Mouse (Mus musculus): ENCODE measurements around the gene Dnajc5. TPM values are rescaled to one million over a fixed set of nuclear protein-coding genes. Genes with fewer than 3 reads are reported as not detected.

Gene Dnajc5
- total and polyA plus RNA-seq, 2 experiments from 2014 or later = 72.6 to 190 TPM

GRCm38 (mm10) chr2:181591528-181592085 lies 71.3 kb downstream of the Dnajc5 start, which contains the start of gene Prpf6:
Prpf6 (plus strand) TSS chr2:181591868.
- Histone ChIP-seq H3K9ac (replicated peaks; ENCODE audit: low read depth, low read length) (peak within 1 kb of the TSS; percentile 89), H3K27me3 (ENCODE audit: control insufficient read depth, insufficient read depth, low read length) (no peaks in the 10 kb centered on the region), H3K9me3 (replicated peaks; ENCODE audit: control insufficient read depth, low read length) (no peaks in the 10 kb centered on the region), H3K36me3 (replicated peaks; ENCODE audit: control insufficient read depth, insufficient read depth, low read length) (peaks cover 32% of the 10 kb centered on the region), H3K4me1 (ENCODE audit: control insufficient read depth, insufficient read depth) (peaks cover 16% of the 10 kb centered on the region), H3K4me2 (ENCODE audit: low read depth, low read length) (peak within 1 kb of the TSS; percentile 87), H3K4me3 (ENCODE audit: low read depth, low read length) (peak within 1 kb of the TSS; percentile 81), H3K27ac (ENCODE audit: low read depth) (peak within 1 kb of the TSS; percentile 80)
- TF ChIP-seq CTCF (IDR thresholded peaks at IDR 0.05; ENCODE audit: low read depth) (no peak), EP300 (IDR thresholded peaks at IDR 0.05; ENCODE audit: low read depth) (no peak)
- 15% methylated on average over 5 of the region's 5 CpGs for WGBS
- ATAC-seq (ENCODE audit: insufficient read depth, low read depth) (no peak), DNase-seq (ENCODE audit: low spot score) (no peak)

DNA sequence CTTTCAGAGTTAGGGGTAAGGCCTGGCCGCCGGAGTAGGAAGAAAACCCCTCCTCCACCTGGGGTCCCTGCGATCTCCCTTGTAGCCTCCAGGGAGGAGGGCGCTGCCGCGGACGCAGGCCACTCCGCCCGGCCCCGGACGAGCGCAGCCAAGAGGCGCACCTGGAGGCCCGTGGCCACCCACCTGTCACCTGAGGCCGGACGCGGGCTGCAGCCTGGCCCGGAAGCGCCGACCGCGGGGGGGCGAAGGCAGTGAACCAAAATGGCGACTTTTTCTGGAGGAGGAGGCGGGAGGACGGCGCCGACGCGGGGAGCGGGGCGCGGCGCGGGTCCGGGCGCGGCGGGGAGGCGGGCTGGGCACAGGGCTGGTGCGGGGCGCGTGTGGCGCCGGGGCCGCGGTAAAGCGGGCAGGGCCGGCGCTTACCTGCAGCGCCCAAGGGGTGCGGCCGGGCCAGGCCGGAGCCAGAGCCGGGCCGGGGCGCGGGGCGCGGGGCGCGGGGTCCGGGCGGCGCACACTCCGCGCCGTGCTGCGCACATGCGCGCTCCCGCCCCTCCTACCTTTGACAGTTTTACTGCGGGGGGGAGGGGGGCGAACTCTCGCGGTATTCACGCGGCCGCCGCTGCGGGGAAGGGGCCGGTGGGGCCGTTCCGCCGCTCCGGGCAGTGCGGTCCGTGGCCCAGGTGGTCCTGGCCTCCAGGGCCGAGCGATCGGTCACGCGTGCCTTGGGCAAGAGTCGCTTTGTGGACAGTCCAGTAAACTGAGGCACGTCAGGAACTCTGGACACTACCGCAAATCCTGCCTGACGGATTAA lies 72.2 kb downstream of the Dnajc5 start, which contains the start of gene Zfp512b:
Gene Zfp512b (minus strand): TSS at position 573 of the 811 bp plus-strand sequence.
- Histone ChIP-seq H3K27me3 (ENCODE audit: control insufficient read depth, insufficient read depth, low read length) (no peaks in the 10 kb centered on the region), H3K36me3 (replicated peaks; ENCODE audit: control insufficient read depth, insufficient read depth, low read length) (peaks cover 27% of the 10 kb centered on the region), H3K27ac (ENCODE audit: low read depth) (peak within 1 kb of the TSS; percentile 80), H3K4me1 (ENCODE audit: control insufficient read depth, insufficient read depth) (peaks cover 16% of the 10 kb centered on the region), H3K4me2 (ENCODE audit: low read depth, low read length) (peak within 1 kb of the TSS; percentile 87), H3K9me3 (replicated peaks; ENCODE audit: control insufficient read depth, low read length) (no peaks in the 10 kb centered on the region), H3K4me3 (ENCODE audit: low read depth, low read length) (peak within 1 kb of the TSS; percentile 81), H3K9ac (replicated peaks; ENCODE audit: low read depth, low read length) (peak within 1 kb of the TSS; percentile 89)
- TF ChIP-seq CTCF (IDR thresholded peaks at IDR 0.05; ENCODE audit: low read depth) (no peak), EP300 (IDR thresholded peaks at IDR 0.05; ENCODE audit: low read depth) (no peak)
- DNase-seq (ENCODE audit: low spot score) (no peak), ATAC-seq (ENCODE audit: insufficient read depth, low read depth) (peak; percentile 87)
- WGBS = under 1% methylated on average over 62 of the region's 97 CpGs

GRCm38 (mm10) chr2:181593042-181593421 lies 72.7 kb downstream of the Dnajc5 start:
- Histone ChIP-seq H3K9me3 (replicated peaks; ENCODE audit: control insufficient read depth, low read length) (no peaks in the 10 kb centered on the region), H3K4me2 (ENCODE audit: low read depth, low read length) (peak overlapping the region; percentile 87), H3K27ac (ENCODE audit: low read depth) (peak overlapping the region; percentile 80), H3K4me3 (ENCODE audit: low read depth, low read length) (peak overlapping the region; percentile 81), H3K36me3 (replicated peaks; ENCODE audit: control insufficient read depth, insufficient read depth, low read length) (peaks cover 21% of the 10 kb centered on the region), H3K9ac (replicated peaks; ENCODE audit: low read depth, low read length) (peak overlapping the region; percentile 89), H3K27me3 (ENCODE audit: control insufficient read depth, insufficient read depth, low read length) (no peaks in the 10 kb centered on the region), H3K4me1 (ENCODE audit: control insufficient read depth, insufficient read depth) (peaks cover 17% of the 10 kb centered on the region)
- no peak for TF ChIP-seq EP300 (IDR thresholded peaks at IDR 0.05; ENCODE audit: low read depth)
- TF ChIP-seq CTCF (IDR thresholded peaks at IDR 0.05; ENCODE audit: low read depth) = no peak
- ATAC-seq (ENCODE audit: insufficient read depth, low read depth) = peak; percentile 22
- DNase-seq (ENCODE audit: low spot score) = no peak
- 3% methylated on average over 6 of the region's 6 CpGs for WGBS

GRCm38 (mm10) chr2:181593937-181594336 lies 73.7 kb downstream of the Dnajc5 start:
- no peak overlapping the region for H3K4me2 ChIP-seq (ENCODE audit: low read depth, low read length)
- no peak overlapping the region for H3K9ac ChIP-seq (replicated peaks; ENCODE audit: low read depth, low read length)
- peaks cover 15% of the 10 kb centered on the region for H3K36me3 ChIP-seq (replicated peaks; ENCODE audit: control insufficient read depth, insufficient read depth, low read length)
- no peak overlapping the region for H3K4me3 ChIP-seq (ENCODE audit: low read depth, low read length)
- peaks cover 22% of the 10 kb centered on the region for H3K4me1 ChIP-seq (ENCODE audit: control insufficient read depth, insufficient read depth)
- no peak for TF ChIP-seq EP300 (IDR thresholded peaks at IDR 0.05; ENCODE audit: low read depth)
- TF ChIP-seq CTCF (IDR thresholded peaks at IDR 0.05; ENCODE audit: low read depth) = no peak
- no peaks in the 10 kb centered on the region for H3K27me3 ChIP-seq (ENCODE audit: control insufficient read depth, insufficient read depth, low read length)
- no peaks in the 10 kb centered on the region for H3K9me3 ChIP-seq (replicated peaks; ENCODE audit: control insufficient read depth, low read length)
- DNase-seq (ENCODE audit: low spot score) = no peak
- no peak overlapping the region for H3K27ac ChIP-seq (ENCODE audit: low read depth)
- no peak for ATAC-seq (ENCODE audit: insufficient read depth, low read depth)

- peak; percentile 33 for DNase-seq (ENCODE audit: low spot score)
Observed at GRCm38 (mm10) chr2:181594946-181595696, 74.8 kb downstream of the Dnajc5 start.

More at GRCm38 (mm10) chr2:181594946-181595696, 74.8 kb downstream of the Dnajc5 start:
- Histone ChIP-seq H3K36me3 (replicated peaks; ENCODE audit: control insufficient read depth, insufficient read depth, low read length) (peaks cover 3% of the 10 kb centered on the region; the same call in 1 of the 2 replicates), H3K4me1 (ENCODE audit: control insufficient read depth, insufficient read depth) (peaks cover 25% of the 10 kb centered on the region), H3K9ac (replicated peaks; ENCODE audit: low read depth, low read length) (no peak overlapping the region), H3K9me3 (replicated peaks; ENCODE audit: control insufficient read depth, low read length) (no peaks in the 10 kb centered on the region), H3K27ac (ENCODE audit: low read depth) (no peak overlapping the region), H3K4me3 (ENCODE audit: low read depth, low read length) (no peak overlapping the region), H3K27me3 (ENCODE audit: control insufficient read depth, insufficient read depth, low read length) (no peaks in the 10 kb centered on the region), H3K4me2 (ENCODE audit: low read depth, low read length) (no peak overlapping the region)
- TF ChIP-seq EP300 (IDR thresholded peaks at IDR 0.05; ENCODE audit: low read depth) (no peak), CTCF (IDR thresholded peaks at IDR 0.05; ENCODE audit: low read depth) (peak; percentile 60)
- 73% methylated on average over 4 of the region's 4 CpGs for WGBS
- ATAC-seq (ENCODE audit: insufficient read depth, low read depth) = no peak

Measured in heart, postnatal 0 days (tissue).